Mouse (Mus musculus) heart, postnatal 0 days (tissue): Measurements from ENCODE around the gene Sdcbp2.

ENCODE experiments used
- CTCF ChIP-seq: IDR thresholded peaks from 2 replicates; pipeline ENCODE4 v1.5.1; 2016; ENCODE audit warnings: antibody characterized with exemption, control low read depth, low read depth
- EP300 ChIP-seq: IDR thresholded peaks from 2 replicates; pipeline ENCODE4 v1.6.1; 2016; ENCODE audit warnings: antibody characterized with exemption, low read depth

GRCm38 (mm10) chr2:151549615-151550121, 22.8 kb upstream of the Sdcbp2 start:
- TF ChIP-seq CTCF (no peak), EP300 (no peak)
